Mouse (Mus musculus) stomach, embryonic 14.5 days (tissue): ENCODE data around the gene Rasa1. TPM values are rescaled to one million over a fixed set of nuclear protein-coding genes. Genes with fewer than 3 reads are reported as not detected.

ENCODE experiments used
- ATAC-seq: fragments of 200-750 bp; cut with Nextera tagmentation; 2 replicates; pipeline ENCODE4 v1.8.0; 2017; ENCODE audit warnings: low read depth, moderate TSS enrichment; ENCODE audit not compliant: insufficient number of reproducible peaks, insufficient read depth, low FRiP score
- H3K27ac ChIP-seq: fragments of 300-500 bp; sonication (generic); 2 replicates; pipeline ENCODE4 v1.5.1; 2014; ENCODE audit warnings: mild to moderate bottlenecking, low read length, moderate library complexity, mixed read lengths
- H3K27me3 ChIP-seq: fragments of 300-500 bp; sonication (generic); 2 replicates; pipeline ENCODE4 v1.6.1; 2014; ENCODE audit warnings: low read length, control low read depth, mixed read lengths; ENCODE audit not compliant: control insufficient read depth, insufficient read depth
- H3K36me3 ChIP-seq: fragments of 300-500 bp; sonication (generic); 2 replicates; pipeline ENCODE4 v1.6.1; 2014; ENCODE audit warnings: mild to moderate bottlenecking, control low read depth, low read length, moderate library complexity, mixed read lengths; ENCODE audit not compliant: control insufficient read depth, insufficient read depth
- H3K4me1 ChIP-seq: fragments of 300-500 bp; sonication (generic); 2 replicates; pipeline ENCODE4 v1.6.1; 2014; ENCODE audit warnings: low read length, control low read depth, mixed read lengths; ENCODE audit not compliant: control insufficient read depth, insufficient read depth
- H3K4me2 ChIP-seq: fragments of 300-500 bp; sonication (generic); replicated peaks from 2 replicates; pipeline ENCODE4 v1.6.1; 2014; ENCODE audit warnings: low read depth, low read length, control low read depth
- H3K4me3 ChIP-seq: fragments of 300-500 bp; sonication (generic); 2 replicates; pipeline ENCODE4 v1.5.1; 2014; ENCODE audit warnings: low read depth, low read length, control low read depth
- H3K9ac ChIP-seq: fragments of 300-500 bp; sonication (generic); replicated peaks from 2 replicates; pipeline ENCODE4 v1.6.1; 2014; ENCODE audit warnings: low read depth, mild to moderate bottlenecking, control low read depth, low read length, moderate library complexity, mixed read lengths
- H3K9me3 ChIP-seq: fragments of 300-500 bp; sonication (generic); 2 replicates; pipeline ENCODE4 v1.6.1; 2016; ENCODE audit warnings: low read depth, low read length, control low read depth; ENCODE audit not compliant: control insufficient read depth
- WGBS: fragments of 180-500 bp; shearing (Covaris S2); extraction: QIAGEN DNeasy Blood & Tissue Kit; methylation state at CpG from one replicate; pipeline ENCODE4 v1.1.7; 2014; 5-methylcytosine and 5-hydroxymethylcytosine counted together
- polyA plus RNA-seq: library from polyadenylated mRNA; unstranded; fragments of >200 nt; fragmentation: Nextera tagmentation; extraction: Ambion mirVana; gene quantifications from 2 replicates; pipeline ENCODE4 v1.2.1, GENCODE M21; 2014

Rasa1 gene
- polyA plus RNA-seq, 1 experiment from 2014 or later = 72.5 TPM

DNA sequence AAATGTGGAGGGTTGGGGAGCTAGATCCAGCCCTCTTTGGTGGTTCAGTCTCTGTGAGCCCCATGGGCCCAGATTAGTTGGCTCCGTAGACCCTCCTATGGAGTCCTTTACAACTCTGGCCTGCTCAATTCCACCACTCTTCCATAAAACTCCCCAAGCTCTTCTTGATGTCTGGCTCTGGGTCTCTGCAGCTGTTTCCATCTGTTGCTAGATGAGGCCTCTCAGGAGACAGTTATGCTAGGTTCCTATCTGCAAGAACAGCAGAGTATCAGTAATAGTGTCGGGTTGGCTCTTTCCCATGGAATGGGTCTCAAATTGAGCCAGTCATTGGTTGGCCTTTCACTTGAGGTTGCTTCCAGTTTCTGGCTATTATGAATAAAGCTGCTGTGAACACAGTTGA, 97.7 kb downstream of the Rasa1 start:
- Histone ChIP-seq H3K36me3 (peaks cover 7% of the 10 kb centered on the region; the same call in 1 of the 2 replicates), H3K27ac (no peak overlapping the region), H3K4me3 (no peak overlapping the region), H3K27me3 (no peaks in the 10 kb centered on the region), H3K9ac (no peak overlapping the region), H3K4me2 (no peak overlapping the region), H3K4me1 (no peaks in the 10 kb centered on the region), H3K9me3 (no peaks in the 10 kb centered on the region)
- WGBS = 97% methylated on average over 2 of the region's 2 CpGs
- no peak for ATAC-seq

DNA sequence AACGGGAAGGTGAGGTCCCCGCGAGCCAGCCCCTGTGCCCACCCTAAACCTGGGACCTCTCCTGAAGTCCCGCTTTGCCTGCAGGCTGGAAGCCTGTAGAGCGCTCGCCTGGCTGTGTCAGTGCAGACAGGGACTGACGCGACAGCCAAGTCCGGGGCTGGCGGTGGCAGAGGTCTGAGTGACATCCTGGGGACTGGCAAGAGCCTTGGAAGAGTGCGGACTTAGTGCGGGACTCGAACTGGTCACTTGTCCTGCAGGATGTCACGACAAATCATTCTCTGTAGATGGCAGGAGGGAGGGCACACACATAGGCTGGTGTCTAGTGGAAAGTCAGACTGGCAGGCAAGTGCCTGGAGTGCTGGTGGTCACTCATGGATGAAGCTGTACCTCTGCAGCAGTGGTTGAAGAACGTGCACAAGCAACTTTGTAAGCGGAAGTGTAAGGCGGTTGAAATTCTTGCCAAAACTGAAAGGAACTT, 99.2 kb downstream of the Rasa1 start:
- peak overlapping the region; percentile 80 for H3K9ac ChIP-seq
- WGBS = 1% methylated on average over 17 of the region's 17 CpGs
- ATAC-seq = peak; percentile 61
- H3K4me2 ChIP-seq = peak overlapping the region; percentile 65
- H3K27me3 ChIP-seq = no peaks in the 10 kb centered on the region
- peak overlapping the region; percentile 66 for H3K27ac ChIP-seq
- H3K36me3 ChIP-seq = peaks cover 7% of the 10 kb centered on the region; the same call in 1 of the 2 replicates
- no peaks in the 10 kb centered on the region for H3K4me1 ChIP-seq
- H3K4me3 ChIP-seq = peak overlapping the region; percentile 85
- H3K9me3 ChIP-seq = no peaks in the 10 kb centered on the region

DNA sequence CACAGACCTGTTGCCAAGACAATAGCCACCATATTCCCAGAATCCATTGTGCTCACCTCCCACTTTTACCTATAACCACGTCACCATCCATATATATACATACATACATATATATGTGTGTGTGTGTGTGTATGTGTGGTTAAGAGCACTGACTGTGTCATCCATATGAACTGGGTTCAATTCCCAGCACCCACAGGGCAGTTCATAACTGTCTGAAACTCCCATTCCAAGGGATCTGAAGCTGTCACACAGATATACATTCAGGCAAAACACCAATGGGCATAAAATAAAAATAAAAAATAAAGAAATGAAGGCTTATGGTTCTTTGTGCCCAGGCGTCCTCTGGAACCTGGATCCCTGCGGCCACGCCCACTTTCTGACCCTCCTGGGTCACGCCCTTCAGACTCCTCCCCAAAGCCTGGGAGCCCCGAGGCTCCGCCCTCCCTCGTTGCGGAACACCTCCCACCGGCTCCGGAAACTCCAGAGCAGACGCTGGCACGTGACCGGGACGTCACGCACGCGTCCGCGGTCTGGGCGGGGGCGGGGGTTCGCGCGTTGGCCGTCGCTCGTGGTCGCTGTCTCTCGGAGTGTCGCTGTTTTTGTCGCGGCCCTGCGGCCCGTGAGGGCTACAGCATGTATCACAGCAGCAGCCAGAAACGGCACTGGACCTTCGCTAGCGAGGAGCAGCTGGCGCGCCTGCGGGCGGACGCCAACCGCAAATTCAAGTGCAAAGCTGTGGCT, 99.9 kb downstream of the Rasa1 start, which contains the start of gene Ccnh:
Ccnh (plus strand) TSS at position 506 of the 741 bp plus-strand sequence.
- peak; percentile 98 for ATAC-seq
- Histone ChIP-seq H3K4me1 (no peaks in the 10 kb centered on the region), H3K4me3 (peak within 1 kb of the TSS; percentile 85), H3K36me3 (peaks cover 7% of the 10 kb centered on the region; the same call in 1 of the 2 replicates), H3K9me3 (no peaks in the 10 kb centered on the region), H3K27ac (peak within 1 kb of the TSS; percentile 66), H3K4me2 (peak within 1 kb of the TSS; percentile 65), H3K27me3 (no peaks in the 10 kb centered on the region), H3K9ac (peak within 1 kb of the TSS; percentile 80)
- WGBS = 3% methylated on average over 44 of the region's 44 CpGs

Other genes with a start within 250 kb of the Rasa1 start
- gene Ccnh, start 99.7 kb downstream of the Rasa1 start, polyA plus RNA-seq = 79.9 and 90.1 TPM in 2 replicates